Mouse (Mus musculus): ENCODE data around the gene Polr1d.

The Polr1d gene

DNA sequence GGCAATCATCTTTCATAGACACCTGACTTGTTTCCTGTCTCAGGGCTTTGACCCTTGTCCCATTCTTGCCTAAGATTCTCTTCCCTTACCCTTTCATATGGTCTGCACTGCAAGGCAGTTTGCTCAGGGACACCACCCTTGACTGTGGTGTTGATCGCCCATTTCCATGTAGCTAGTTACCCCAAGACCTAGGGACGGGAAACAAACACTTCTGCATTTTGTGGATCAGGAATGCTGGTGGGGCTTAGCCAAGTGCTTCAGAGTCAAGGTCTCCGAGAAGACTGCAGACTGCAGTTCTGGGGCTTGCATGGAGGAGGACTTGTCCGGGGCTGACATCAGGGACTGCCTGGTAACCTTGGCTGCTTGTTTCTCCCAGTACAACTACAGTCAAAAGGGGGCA lies 10.0 kb downstream of the Polr1d start:
- DNase-seq (ENCODE audit: low read depth, low spot score), result no peak

DNA sequence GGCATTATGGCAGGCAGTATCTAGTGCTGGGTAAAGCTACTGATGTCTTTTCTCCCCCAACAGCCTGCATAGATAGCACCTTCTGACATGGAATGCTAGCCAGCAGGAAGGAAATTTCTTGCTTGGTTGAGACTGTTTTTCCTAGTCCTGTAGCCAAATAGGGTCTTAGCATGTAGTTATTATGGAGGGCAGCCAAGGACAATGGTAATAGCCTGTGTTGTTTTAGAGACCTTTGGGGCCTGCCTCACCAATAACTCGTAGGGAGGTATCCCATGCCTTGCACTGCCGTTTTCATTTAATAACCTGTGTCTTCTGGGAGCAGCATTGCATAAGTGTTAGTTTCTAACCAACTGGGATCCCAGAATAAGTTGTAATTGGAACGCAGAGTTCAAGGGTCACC lies 13.0 kb downstream of the Polr1d start:
- no peak for DNase-seq (ENCODE audit: low read depth, low spot score)

DNA sequence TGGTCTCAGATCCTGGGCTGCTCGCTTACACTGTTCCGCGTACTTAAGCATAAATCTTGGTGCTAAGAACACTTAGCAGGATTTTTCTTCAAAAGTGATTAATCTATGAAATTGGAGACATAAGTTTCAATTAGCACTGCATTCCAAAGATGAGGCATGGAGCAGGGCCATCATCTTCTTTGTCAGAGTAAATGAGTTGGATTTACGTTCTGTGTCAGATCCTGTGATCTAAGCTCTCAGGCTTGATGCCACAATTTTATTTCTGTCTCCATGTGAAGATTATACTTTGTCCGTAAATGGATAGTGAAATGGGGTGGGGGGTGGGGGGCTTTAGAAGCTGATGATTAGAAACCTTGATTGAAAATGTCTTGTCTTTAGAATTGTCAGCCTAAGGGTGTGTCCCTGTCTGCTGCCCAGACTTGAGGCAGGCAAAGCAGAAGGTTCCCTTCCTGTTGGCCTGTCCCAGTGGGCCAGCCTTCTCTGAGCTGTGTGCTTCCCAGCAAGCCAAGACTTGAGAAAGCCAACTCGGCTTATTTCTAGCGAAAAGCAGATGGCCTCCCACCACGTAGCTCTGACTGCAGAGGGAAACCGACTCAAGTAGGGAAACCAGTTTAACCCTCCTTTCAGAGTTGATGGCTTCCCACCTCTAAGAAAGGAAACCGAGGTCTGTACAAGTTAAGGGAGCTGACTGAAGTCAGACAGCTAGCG lies 13.6 kb downstream of the Polr1d start:
- no peak for DNase-seq (ENCODE audit: low read depth, low spot score)

DNA sequence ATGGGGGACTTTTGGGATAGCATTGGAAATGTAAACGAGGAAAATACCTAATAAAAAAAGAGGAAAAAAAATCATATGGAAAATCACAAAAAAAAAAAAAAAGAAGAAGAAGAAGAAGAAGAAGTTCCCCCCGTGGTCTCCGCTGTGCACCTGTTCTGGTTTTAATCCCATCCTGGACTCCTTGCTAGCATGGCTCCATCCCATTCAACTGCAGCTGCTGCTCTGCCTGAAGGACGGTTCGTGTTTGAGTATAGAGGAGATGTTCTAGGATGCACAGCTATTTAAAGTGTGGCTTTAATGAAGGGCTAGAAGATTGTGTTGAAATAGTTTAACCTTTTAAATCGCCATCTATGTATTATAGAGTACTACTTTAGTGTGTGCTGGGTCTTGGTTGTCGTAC lies 15.6 kb downstream of the Polr1d start:
- no peak for DNase-seq (ENCODE audit: low read depth, low spot score)

DNA sequence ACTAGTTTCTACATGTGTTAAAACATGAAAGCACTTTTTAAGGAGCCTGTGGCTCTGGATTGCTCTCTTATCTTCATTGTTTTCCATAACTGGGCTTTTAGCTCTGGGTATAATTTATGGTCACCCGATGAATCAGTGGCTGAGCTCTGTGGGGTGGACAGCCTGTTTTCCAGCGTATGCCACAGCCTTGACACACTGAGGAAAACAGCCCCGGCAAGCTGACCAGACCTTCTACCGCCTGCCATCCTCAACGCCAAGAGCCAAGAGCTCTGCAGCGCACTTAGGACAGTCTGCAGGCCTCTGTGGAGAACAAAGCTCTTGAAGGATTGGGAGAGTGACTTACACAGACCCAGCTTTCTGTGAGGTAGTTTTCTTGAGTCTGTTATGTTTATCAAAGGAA lies 17.4 kb downstream of the Polr1d start:
- no peak for DNase-seq (ENCODE audit: low read depth, low spot score)

DNA sequence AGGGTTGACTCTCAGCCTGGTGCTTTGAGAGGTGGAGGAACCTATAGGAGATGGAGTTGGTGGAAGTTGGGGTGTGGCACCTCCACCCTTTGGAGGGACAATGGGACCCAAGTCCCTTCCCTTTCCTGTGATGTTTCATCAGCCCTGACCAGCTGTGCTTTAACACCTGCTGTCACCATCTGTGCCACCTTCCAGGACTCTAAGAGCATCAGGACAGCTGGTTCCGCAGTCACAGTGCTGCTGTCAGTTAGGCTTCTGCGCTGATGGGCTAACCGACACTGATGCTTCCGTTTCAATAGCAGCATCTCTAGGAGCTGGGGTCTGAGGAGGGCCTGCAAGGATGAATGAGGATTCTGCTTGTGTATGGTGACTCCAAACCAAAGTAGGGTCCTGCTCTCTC lies 19.7 kb downstream of the Polr1d start:
- no peak for DNase-seq (ENCODE audit: low read depth, low spot score)

DNA sequence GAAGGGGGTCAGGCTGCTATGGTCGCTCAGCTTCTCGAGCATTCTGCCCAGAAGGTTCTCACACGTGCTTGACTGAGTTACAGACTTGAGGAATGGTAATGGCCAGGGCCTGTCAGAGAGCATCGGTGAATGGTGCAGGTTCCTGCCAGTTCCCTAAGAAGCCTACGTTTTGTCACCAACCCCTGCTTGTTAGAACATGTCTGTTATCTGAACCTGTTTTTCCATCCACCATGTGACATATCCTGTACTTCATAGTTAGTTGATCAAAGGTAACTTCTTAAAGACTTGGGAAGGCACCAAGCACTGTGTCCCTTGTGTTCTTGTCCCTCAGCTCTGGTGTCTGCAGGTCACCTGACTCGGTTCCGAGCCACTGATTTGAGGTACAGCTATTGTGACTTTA lies 21.8 kb downstream of the Polr1d start:
- DNase-seq (ENCODE audit: low read depth, low spot score), result no peak

DNA sequence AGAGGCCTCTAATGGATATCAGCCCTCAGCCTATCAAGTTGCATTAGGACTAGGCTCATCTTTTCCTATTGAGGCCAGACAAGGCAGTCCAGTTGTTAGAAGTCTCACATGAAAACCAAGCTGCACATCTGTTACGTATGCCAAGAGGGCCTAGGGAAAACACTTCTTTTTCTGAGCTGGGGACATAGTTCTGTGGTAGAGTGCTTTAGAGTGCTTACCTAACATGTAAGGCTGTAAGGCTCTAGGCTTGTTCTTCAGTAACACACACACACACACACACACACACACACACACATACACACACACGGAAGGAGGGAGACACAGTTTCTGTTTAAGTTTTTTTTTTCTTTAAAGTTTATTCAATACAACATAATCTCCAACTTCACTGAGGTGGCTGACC lies 23.3 kb downstream of the Polr1d start:
- DNase-seq (ENCODE audit: low read depth, low spot score), result no peak

DNA sequence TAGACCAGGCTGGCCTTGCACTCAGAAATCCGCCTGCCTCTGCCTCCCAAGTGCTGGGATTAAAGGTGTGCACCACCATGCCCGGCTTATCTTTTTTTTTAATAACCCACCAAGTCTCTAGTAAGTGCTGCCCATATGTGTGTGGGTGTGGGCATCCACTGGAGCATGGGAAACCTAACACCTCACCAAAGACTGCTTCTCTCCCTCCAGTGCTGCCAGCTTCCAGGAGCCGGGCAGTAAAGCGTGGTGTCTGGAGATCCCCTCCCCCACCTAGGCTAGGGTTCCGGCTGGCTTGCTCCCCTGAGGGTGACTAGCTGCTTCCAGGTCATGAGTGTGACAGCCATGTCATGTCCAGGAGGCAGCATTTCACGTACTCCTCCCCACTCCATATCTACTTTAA lies 25.4 kb downstream of the Polr1d start:
- no peak for DNase-seq (ENCODE audit: low read depth, low spot score)

DNA sequence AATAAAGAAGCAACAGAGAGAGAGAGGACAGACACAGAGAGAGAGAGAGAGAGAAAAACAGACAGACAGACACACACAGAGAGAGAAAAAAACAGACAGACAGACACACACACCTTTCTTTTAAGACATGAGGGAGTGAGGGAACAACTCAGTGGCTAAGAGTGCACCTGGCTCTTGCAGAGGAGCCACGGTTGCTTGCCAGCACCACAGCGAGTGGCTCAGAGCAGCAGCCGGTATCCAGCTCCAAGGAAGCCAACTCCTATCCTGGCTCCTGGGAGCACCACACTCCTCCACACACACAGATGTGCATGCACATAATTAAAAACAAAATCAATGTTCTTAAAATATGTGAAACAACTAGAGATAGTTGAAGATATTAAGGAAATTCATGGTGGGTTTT lies 30.4 kb downstream of the Polr1d start:
- no peak for DNase-seq (ENCODE audit: low read depth, low spot score)

DNA sequence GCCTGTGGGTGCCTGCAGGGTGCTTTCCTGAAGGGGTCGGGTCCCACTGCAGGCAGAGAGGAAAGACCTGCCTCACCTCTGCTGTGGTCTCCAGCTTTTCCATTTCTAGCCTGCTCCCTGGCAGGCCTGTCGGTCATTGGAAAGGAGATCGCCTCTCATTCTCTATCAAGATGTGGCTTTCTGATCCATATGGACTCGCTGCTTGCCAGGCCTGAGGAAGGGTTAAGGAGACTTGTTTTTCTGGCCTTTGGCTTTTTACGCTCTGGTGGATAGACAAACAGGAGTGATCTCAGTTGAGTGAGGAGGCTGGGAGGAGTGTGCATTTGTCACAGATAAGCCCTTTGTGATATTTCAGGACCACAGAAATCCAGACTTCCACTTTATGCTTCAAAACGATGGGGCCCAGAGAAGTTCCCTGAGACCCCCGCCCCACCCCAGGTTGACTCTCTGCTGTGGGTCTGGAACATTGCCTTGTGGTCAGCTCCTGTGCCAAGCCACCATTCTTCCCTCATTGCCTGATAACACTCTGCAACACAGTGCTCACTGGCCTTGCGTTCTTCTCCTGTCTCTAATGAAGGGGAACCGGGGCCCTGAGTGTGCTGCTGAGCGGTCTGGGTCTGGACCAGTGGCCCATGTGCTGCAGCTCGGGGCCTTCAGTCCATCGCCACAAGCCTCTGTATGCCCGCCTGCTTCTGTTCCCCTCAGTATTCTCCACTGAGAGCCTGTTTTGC lies 32.2 kb downstream of the Polr1d start:
- no peak for DNase-seq (ENCODE audit: low read depth, low spot score)

DNA sequence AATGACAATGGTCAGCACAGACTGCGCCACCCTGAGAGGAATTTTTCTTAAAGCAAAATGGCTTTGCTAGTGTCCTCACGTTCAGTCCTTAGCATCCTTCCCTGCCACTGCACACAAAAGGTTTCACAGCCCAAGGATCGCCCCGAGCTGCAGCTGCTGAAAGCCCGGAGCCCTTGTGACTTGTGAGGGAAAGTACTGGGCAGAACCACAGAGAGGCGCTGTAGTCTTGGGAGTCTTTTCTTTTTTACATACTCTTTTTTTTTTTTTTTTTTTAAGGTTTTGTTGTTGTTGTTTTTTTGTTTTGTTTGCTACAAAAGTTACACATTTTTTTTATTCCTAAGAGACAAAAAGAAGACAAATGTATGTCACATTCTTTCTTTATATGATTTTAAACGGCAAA lies 37.9 kb downstream of the Polr1d start:
- no peak for DNase-seq (ENCODE audit: low read depth, low spot score)

DNA sequence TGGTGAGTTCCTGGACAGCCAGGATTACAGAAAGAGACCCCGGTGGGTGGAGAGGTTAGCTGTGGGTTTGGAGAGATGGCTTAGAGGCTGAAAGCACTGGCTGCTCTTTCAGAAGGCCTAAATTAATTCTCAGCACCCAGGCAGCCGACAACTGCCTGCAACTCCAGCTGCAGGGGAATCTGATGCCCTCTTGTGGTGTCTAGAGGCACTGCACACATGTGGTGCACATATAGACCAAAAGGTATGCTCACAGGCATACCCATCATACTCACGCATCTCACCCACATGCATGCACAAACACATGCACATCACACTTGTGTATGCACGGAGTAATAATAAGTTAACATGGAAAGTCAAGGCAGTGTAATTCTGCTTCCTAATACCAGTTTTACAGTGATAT lies 38.8 kb downstream of the Polr1d start:
- no peak for DNase-seq (ENCODE audit: low read depth, low spot score)

DNA sequence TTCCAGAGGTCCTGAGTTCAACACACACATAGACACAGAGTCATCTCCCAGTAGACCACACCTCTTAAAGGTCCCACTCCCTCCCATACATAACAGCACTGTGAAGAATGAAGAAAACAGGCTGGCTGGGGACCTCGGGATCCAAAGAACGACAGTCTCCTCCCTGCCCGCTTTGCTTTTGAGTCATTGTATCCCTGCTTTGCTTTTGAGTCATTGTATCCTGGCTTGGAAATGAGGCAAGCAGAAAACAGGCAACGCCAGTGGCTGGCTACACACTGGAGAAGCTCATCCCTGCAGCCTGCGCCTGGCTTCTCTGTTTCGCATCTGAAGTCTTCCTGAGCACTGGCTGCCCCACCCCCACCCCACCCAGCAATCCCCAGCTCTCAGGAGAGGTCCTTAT lies 40.2 kb downstream of the Polr1d start:
- no peak for DNase-seq (ENCODE audit: low read depth, low spot score)

DNA sequence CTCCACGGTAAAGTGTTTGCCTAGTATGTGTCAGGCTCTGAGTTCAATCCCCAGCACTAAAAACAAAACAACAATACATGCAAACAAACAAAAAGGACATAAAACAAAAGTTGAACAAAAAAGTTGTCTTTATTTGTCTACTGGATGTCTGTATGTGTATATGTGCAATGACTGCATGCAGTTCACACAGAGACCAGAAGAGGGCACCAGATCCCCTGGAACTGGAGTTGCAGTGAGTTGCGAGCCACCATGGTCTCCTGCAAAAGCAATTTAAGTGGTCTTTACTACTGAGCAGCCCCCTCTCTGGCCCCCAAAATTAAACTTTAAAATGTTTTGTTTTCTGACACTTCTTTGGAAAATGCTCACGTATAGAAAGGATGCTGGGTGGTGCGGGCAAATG lies 44.3 kb downstream of the Polr1d start:
- no peak for DNase-seq (ENCODE audit: low read depth, low spot score)

DNA sequence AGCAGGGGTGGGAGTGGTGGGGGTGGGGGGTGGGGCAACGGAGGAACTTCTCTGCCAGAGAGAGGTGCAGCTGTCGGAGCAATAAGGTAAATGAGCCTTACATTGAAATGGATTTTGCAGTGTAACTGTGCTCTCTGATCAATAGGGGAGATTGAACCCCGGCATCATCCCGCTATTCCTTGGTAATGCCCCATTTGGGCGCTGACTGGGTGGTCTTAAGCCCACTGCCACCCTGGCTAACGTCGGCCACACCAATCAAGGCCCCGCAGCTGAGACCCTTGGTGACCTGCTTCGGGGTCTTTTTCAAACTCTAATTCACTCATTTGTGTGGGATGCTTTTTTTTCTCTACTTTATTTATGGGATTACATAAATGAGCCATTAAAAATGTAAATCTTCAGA lies 47.9 kb downstream of the Polr1d start:
- no peak for DNase-seq (ENCODE audit: low read depth, low spot score)

DNA sequence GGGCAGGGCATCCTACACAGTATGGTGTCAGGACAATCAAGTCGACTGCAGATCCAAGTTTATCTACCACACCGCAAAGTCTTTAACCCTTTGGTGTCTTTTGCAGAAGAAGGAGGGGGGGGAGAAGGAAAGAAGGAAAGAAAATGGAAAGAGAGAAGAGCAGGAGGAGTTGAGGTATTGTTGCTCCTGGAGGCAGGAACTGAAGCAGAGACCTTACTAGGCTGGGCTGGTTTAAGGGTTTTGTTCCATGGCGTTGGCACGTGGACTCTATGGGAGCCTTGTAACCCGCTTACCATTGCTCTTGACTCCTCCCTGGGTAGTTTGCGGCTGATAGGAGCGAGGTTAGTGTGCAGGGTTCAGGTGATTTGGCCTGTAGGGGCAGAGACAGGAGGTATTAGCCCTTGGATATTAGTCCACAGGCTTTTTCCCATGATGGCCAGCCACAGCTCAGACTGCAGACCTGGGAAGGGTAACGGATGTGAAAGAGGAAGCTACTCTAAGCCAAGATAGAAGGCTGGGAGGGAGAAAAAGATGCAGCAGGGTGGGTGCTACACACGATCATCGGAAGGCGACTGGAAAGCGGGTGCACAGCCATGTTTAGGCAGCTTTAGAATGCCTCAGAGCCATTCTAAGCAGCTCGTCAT lies 48.8 kb downstream of the Polr1d start:
- no peak for DNase-seq (ENCODE audit: low read depth, low spot score)

DNA sequence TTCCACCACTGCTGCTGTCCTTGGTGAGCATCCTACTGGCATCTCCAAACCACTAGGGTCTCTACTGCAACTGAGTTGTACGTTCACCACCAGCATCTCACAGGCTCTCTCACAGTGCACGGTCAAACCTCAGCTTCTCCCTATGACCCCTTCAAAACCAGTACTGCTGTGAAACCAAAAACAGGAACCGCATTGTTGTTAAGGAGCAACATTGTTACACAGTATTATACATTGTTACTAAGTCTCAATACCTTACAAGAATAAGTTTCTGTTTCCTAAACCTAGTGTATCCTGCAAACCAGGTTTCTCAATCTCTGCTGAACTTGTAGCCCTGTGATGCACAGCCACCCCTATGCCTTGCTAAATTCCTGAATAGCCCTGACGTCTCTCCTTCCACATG lies 51.0 kb downstream of the Polr1d start:
- DNase-seq (ENCODE audit: low read depth, low spot score), result no peak

DNA sequence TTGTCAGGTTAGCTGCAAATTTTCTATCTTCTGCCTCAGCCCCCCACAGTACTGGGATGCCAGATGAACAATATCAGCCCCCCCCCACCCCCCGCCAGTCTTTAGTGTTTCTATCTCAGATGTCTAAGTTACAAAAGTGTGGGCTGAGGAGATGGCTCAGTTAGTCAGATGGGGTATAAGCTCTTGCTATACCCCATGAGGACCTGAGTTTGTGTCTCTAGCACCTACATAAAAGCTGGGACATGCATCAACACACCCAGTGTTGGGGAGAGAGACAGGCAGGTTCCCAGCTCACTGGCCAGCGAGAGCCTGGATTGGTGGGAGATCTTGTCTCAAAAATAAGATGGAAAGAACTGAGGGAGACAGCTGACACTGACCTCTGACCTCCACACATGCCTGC lies 52.6 kb downstream of the Polr1d start:
- no peak for DNase-seq (ENCODE audit: low read depth, low spot score)

DNA sequence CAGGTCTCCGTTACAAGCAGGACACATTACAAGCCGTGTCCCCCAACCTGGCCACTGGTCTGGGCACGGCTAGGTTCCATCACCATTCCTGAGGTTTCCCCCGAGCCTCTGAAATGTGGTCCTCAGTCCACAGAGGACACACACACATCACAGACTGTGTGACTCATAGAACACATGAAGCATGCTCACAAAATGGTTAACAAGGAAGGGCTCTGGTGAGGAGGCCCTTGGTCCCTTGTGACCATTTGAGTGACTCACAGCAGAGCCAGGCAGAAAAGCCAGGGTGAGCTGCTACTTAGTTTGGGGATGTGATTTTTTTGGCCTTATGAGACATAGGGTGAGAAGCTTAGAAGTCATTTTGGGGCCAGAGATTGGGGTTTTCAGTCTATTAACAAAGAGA lies 55.1 kb downstream of the Polr1d start:
- no peak for DNase-seq (ENCODE audit: low read depth, low spot score)

DNA sequence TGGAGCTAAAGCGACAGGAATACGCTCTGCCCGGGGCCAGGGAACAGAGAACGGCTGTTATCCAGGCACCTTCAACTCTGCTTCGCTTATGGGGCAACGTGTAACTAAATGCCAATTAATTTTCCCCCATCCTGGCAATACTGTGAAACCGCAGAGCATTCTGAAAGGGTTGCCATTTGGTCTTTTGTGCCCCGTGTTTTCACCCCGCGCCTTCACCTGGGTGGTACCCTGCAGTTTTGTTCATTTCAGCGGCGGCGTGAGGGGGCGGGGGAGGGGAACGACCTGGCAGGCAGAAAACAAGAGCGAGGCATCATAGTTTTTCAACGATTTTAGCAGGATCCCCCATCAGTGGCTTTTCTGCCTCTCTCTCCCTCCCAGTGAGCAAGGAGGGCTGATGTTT lies 56.8 kb downstream of the Polr1d start:
- peak; percentile 33 for DNase-seq (ENCODE audit: low read depth, low spot score)

DNA sequence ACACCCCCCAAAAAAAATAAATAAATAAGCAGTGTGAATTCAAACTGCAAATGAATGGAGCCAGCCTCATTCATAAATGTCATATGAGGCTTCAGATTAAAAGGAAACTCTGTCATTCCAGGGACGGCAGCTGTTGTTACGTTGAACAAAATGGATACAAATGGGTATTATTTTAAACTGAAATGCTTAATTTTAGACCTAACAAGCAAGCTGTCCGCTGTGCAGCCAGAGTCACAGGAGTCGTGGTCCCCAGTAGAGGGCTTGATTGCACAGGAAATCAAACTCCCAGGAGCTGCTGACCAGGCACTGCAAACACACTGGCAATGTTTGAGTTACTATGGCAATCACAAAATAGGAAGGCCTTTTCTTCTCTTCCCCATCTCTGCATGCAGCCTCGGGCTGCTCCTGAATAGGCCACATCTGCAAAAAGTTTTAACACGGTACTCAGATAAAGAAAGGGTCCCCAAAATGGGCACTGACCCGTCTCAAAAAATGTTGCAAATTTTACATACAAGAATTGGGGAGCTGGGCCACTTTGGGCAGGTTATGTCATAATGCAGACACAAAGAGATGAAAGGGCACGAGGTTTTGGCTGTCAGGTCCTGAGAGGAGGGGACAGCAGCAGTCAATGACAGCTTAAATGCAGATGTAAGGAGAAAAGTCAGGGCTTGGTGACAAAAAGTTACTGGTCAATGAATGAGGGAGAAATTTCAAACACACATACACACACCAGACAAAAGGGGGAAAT lies 57.7 kb downstream of the Polr1d start:
- DNase-seq (ENCODE audit: low read depth, low spot score), result peak; percentile 55

DNA sequence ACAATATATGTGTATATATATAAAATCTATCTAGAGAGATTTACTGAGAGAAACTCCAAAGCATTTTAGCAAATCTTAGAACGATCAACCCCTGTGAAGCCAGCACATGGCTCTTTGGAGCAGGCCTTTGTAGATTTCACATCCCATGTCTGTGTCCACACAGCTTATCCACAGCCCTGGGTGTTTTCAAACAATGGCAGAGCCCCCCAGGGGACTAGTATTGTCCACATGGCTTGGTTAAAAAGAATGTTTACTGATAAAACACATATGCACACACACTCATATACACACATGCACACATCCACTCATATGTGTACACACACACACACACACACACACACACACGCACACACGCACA lies 58.2 kb downstream of the Polr1d start:
- DNase-seq (ENCODE audit: low read depth, low spot score), result no peak

Data from forelimb bud, embryonic 11.5 days (tissue).